Mouse (Mus musculus) forebrain, embryonic 16.5 days (tissue): ENCODE results near the gene Faim. TPM values are rescaled to one million over a fixed set of nuclear protein-coding genes. Genes with fewer than 3 reads are reported as not detected.

Experiments used
- ATAC-seq: fragments of 200-750 bp; cut with Nextera tagmentation; 2 replicates; pipeline ENCODE4 v1.8.0; 2017; ENCODE audit warnings: mild to moderate bottlenecking, moderate library complexity
- H3K27ac ChIP-seq: fragments of 300-500 bp; sonication (generic); 2 replicates; pipeline ENCODE4 v1.5.1; 2014; ENCODE audit warnings: low read length, control low read depth
- H3K27me3 ChIP-seq: fragments of 300-500 bp; sonication (generic); replicated peaks from 2 replicates; pipeline ENCODE4 v1.6.1; 2014; ENCODE audit warnings: low read length; ENCODE audit not compliant: control insufficient read depth, insufficient read depth
- H3K36me3 ChIP-seq: fragments of 300-500 bp; sonication (generic); 2 replicates; pipeline ENCODE4 v1.6.1; 2014; ENCODE audit not compliant: control insufficient read depth, insufficient read depth
- H3K4me1 ChIP-seq: fragments of 300-500 bp; sonication (generic); replicated peaks from 2 replicates; pipeline ENCODE4 v1.6.1; 2014; ENCODE audit warnings: low read length; ENCODE audit not compliant: control insufficient read depth, insufficient read depth
- H3K4me2 ChIP-seq: fragments of 300-500 bp; sonication (generic); 2 replicates; pipeline ENCODE4 v1.6.1; 2014; ENCODE audit warnings: mild to moderate bottlenecking, low read length, control low read depth
- H3K4me3 ChIP-seq: fragments of 300-500 bp; sonication (generic); replicated peaks from 2 replicates; pipeline ENCODE4 v1.5.1; 2014; ENCODE audit warnings: mild to moderate bottlenecking, low read length, control low read depth
- H3K9ac ChIP-seq: fragments of 300-500 bp; sonication (generic); replicated peaks from 2 replicates; pipeline ENCODE4 v1.6.1; 2014; ENCODE audit warnings: low read depth, low read length, control low read depth
- H3K9me3 ChIP-seq: fragments of 300-500 bp; sonication (generic); 2 replicates; pipeline ENCODE4 v1.6.1; 2016; ENCODE audit warnings: low read length; ENCODE audit not compliant: control insufficient read depth
- whole genome bisulfite sequencing: fragments of 180-500 bp; shearing (Covaris S2); extraction: QIAGEN DNeasy Blood & Tissue Kit; methylation state at CpG from one replicate; pipeline ENCODE4 v1.1.7; 2014; 5-methylcytosine and 5-hydroxymethylcytosine counted together
- polyA plus RNA-seq: library from polyadenylated mRNA; unstranded; fragments of >200 nt; fragmentation: Nextera tagmentation; extraction: Ambion mirVana; gene quantifications from 2 replicates; pipeline ENCODE4 v1.2.1, GENCODE M21; 2015

The Faim gene
- polyA plus RNA-seq, 1 experiment from 2014 or later: 102 TPM

DNA sequence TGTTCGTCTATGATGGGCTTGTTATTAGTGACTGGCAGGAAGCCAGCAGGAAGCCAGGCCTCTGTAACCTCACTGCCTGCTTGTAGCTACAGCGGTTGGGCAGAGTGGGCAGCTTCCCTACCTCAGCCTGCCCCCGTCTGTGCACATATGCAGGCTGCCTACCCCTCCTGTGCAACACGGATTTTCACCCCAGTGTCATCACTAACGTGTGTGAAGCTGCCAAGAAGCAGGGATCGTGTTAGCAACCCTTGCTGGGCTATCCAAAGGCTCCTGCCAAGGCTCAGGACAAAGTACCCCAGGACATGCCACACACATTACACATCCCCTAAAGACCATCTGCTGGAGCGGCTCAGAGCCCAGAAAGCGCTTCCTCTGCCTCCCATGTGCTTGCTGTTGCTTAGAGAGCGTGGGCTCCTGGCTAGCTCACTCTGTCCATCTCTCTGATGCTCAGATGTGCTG is 13.7 kb downstream of the Faim start:
- Histone ChIP-seq H3K4me1 (no peaks in the 10 kb centered on the region), H3K9ac (no peak overlapping the region), H3K9me3 (no peaks in the 10 kb centered on the region), H3K27me3 (no peaks in the 10 kb centered on the region), H3K27ac (no peak overlapping the region), H3K4me3 (no peak overlapping the region), H3K4me2 (no peak overlapping the region), H3K36me3 (peaks cover 23% of the 10 kb centered on the region)
- WGBS: 65% methylated on average over 9 of the region's 9 CpGs
- peak; percentile 62; the same call in 1 of the 2 replicates for ATAC-seq

DNA sequence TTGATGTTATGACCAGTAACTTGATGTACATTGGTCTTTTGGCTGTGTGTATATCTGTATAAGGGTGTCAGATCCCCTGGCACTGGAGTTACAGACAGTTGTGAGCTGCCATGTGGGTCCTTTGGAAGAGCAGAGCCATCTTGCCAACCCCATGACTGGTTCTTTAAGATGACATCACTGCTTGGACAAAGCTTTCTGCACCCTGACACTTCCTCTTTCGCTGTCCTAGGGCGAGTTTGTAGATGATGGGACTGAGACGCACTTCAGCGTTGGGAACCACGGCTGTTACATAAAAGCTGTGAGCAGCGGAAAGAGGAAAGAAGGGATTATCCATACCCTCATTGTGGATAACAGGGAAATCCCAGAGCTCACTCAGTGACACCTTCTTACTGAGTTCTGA is 15.2 kb downstream of the Faim start:
- H3K36me3 ChIP-seq: peaks cover 26% of the 10 kb centered on the region
- H3K27ac ChIP-seq: no peak overlapping the region
- H3K4me3 ChIP-seq: no peak overlapping the region
- no peaks in the 10 kb centered on the region for H3K4me1 ChIP-seq
- 91% methylated on average over 6 of the region's 6 CpGs for WGBS
- H3K27me3 ChIP-seq: no peaks in the 10 kb centered on the region
- H3K9me3 ChIP-seq: no peaks in the 10 kb centered on the region
- no peak overlapping the region for H3K4me2 ChIP-seq
- ATAC-seq: no peak
- H3K9ac ChIP-seq: no peak overlapping the region

DNA sequence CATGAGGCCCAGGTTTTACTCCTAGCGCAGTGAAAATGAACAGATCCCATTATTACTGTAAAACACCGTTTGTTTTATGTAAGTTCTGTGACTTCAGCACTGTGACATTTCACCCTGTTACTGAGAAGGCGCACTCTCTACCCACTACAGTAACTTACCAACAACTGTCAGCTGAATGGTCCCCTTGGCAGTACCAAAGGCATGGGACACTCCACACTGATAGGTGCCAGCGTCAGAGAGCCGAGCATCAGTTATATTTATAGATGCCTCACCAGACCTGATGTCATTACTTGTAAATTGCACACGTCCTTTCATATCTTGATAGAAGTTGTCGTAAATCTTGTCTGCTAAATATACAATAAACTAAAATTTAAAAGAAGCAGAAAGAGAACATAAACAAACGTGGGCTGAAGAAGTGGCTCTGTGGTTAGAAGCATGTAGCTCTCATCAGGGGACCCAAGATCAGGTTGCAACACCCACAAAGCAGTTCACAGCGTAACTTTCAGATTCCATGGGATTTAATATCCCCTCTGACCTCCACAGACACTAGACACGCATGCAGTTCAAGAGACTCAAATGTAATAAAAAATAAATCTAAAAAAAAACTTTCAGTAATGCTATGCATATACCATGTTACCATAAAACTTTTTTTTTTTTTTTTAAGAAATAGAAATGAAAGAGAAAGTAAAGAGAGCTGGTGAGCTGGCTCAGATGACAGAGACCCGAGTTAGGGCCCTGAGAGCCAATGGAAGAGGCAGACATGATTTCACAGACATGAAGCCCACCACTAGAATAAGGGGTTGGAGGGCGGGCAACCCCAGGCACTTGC is 23.1 kb downstream of the Faim start:
- no peak overlapping the region for H3K4me3 ChIP-seq
- no peaks in the 10 kb centered on the region for H3K9me3 ChIP-seq
- no peaks in the 10 kb centered on the region for H3K27me3 ChIP-seq
- 89% methylated on average over 12 of the region's 12 CpGs for WGBS
- no peak overlapping the region for H3K9ac ChIP-seq
- H3K4me2 ChIP-seq: no peak overlapping the region
- no peaks in the 10 kb centered on the region for H3K4me1 ChIP-seq
- peaks cover 3% of the 10 kb centered on the region; the same call in 1 of the 2 replicates for H3K36me3 ChIP-seq
- no peak overlapping the region for H3K27ac ChIP-seq
- ATAC-seq: no peak

DNA sequence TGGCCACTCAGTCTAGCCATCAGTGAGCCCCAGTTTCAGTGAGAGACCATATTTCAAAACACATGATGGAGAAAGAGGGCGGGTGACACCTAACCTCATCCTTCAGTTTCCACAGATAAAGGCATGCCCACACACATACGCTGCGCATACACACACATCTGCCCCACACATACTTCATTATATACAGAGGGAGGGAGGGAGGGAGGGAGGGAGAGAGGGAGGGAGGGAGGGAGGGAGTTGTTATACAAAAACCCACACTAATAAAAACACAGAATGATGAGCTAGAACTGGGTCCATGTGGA is 23.7 kb downstream of the Faim start:
- Histone ChIP-seq H3K27ac (no peak overlapping the region), H3K4me1 (no peaks in the 10 kb centered on the region), H3K9me3 (no peaks in the 10 kb centered on the region), H3K4me3 (no peak overlapping the region), H3K4me2 (no peak overlapping the region), H3K27me3 (no peaks in the 10 kb centered on the region), H3K9ac (no peak overlapping the region), H3K36me3 (peaks cover 3% of the 10 kb centered on the region; the same call in 1 of the 2 replicates)
- 94% methylated on average over 3 of the region's 3 CpGs for WGBS
- no peak for ATAC-seq

DNA sequence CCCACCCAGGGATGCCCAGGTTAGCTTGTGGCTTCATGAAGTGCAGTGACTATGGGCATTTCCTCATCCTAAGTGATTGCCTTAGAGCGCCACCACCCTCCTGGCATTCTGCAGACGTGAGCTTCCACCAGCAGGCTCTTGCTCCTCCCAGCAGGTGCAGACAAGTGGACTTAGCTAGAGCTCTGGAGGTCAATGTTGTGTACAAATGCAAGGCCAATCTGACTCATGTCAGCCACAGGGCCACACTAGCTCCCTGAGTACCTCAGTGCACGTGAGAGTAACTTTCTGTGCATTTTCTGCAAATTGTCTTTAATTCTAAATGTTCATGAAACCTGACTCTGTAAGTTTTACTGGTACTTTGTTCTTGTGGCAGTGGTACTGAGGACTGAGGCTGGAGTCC is 30.1 kb downstream of the Faim start:
- Histone ChIP-seq H3K36me3 (no peaks in the 10 kb centered on the region), H3K9ac (no peak overlapping the region), H3K9me3 (no peaks in the 10 kb centered on the region), H3K4me1 (no peaks in the 10 kb centered on the region), H3K4me2 (no peak overlapping the region), H3K27me3 (no peaks in the 10 kb centered on the region), H3K4me3 (no peak overlapping the region), H3K27ac (no peak overlapping the region)
- WGBS: 71% methylated on average over 3 of the region's 3 CpGs
- ATAC-seq: no peak

DNA sequence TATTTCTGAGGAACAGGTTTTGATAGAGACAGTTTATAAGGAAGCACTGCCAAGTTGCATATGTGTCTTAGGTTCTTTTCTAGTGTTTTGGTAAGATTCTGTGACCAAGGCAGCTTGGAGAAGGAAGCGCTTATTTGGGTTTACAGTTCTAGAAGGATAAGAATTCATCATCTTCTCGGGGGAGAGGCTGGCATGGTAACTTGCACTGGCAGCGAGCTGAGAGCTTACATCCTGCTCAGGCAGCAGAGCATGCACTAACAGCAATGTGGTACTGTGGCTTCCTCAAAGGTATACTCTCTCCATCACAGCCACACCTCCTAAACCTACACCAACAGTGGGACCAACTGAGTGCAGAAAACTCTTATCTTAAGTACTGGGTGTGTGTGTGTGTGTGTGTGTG is 30.6 kb downstream of the Faim start:
- WGBS: 77% methylated on average over 3 of the region's 3 CpGs
- Histone ChIP-seq H3K27ac (no peak overlapping the region), H3K4me1 (no peaks in the 10 kb centered on the region), H3K9ac (no peak overlapping the region), H3K27me3 (no peaks in the 10 kb centered on the region), H3K4me2 (no peak overlapping the region), H3K36me3 (no peaks in the 10 kb centered on the region), H3K4me3 (no peak overlapping the region), H3K9me3 (no peaks in the 10 kb centered on the region)
- ATAC-seq: no peak

DNA sequence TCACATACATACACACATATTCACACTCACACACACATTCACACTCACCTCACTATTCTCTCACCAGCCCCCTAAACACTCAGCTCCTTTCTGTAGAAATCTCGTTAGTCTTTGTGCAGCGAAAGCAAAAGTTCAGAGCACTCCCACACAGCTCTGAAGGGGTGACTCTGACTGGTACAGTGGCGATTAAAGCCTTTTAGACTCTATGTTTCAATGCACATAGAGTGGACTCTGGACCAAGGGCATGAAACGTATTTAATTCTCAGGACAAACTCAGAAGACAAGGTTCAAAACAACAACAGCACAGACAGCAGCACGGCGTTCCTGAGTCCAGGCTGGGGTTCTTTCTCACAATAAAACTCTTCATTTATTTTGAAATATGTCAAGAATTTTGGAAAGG is 31.5 kb downstream of the Faim start:
- Histone ChIP-seq H3K4me1 (no peaks in the 10 kb centered on the region), H3K9ac (no peak overlapping the region), H3K36me3 (no peaks in the 10 kb centered on the region), H3K9me3 (no peaks in the 10 kb centered on the region), H3K27ac (no peak overlapping the region), H3K27me3 (no peaks in the 10 kb centered on the region), H3K4me2 (no peak overlapping the region), H3K4me3 (no peak overlapping the region)
- 64% methylated on average over 6 of the region's 6 CpGs for WGBS
- ATAC-seq: no peak

DNA sequence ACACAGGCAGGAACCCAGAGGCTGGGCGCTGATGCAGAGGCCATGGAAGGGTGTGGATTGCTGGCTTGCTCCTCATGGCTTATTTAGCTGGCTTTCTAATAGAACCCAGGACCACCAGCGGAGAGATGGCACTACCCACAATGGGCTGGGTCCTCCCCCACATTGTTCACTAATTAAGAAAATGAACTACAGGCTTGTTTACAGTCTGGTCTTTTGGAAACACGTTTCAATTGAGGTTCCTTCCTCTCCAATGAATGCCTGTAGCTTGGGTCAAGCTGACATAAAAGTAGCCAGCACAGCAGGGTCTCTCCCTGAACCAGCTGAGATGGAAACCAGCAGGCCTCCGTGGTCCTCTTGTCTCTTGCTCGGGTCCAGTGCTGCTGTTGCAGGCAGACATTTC is 35.0 kb downstream of the Faim start:
- Histone ChIP-seq H3K4me1 (no peaks in the 10 kb centered on the region), H3K4me2 (no peak overlapping the region), H3K4me3 (no peak overlapping the region), H3K36me3 (no peaks in the 10 kb centered on the region), H3K27ac (no peak overlapping the region), H3K9ac (no peak overlapping the region), H3K27me3 (no peaks in the 10 kb centered on the region), H3K9me3 (no peaks in the 10 kb centered on the region)
- ATAC-seq: no peak
- WGBS: 20% methylated on average over 5 of the region's 5 CpGs

DNA sequence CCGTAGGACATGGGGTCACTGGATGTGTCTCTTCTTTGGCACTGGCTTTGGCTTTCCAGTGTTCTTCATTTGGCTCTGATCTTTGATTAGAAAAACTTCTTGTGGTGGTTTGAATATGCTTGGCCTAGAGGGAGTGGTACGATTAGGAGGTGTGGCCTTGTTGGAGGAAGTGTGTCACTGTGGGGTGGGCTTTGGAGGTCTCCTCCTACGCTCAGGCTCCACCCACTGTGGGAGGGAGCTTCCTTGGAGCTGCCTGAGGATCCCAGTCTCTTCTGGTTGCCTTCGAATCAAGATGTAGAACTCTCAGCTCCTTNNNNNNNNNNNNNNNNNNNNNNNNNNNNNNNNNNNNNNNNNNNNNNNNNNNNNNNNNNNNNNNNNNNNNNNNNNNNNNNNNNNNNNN is 35.6 kb downstream of the Faim start:
- Histone ChIP-seq H3K4me1 (no peaks in the 10 kb centered on the region), H3K4me3 (no peak overlapping the region), H3K36me3 (no peaks in the 10 kb centered on the region), H3K4me2 (no peak overlapping the region), H3K27me3 (no peaks in the 10 kb centered on the region), H3K9ac (no peak overlapping the region), H3K9me3 (no peaks in the 10 kb centered on the region), H3K27ac (no peak overlapping the region)
- ATAC-seq: no peak
- 82% methylated on average over 4 of the region's 4 CpGs for WGBS

DNA sequence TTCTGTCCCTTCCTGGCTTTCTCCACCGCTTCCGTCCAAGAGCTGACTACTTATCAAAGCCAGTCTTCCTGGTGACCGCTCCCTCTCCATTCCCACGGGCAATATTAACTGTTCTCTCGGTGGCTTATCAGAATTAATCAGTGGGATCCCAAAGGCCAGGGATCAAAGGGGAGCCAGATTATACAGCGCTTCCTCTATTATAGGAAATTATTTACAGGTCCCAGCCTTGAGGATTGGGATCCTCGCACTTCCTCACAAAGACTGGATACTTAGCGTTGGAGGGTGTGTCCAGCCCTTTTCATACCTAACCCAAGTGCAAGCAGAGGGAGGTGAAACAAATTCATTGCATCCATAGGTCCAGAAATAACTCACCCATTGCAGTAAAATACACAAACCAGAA is 45.9 kb downstream of the Faim start:
- H3K27ac ChIP-seq: no peak overlapping the region
- no peak overlapping the region for H3K4me3 ChIP-seq
- no peaks in the 10 kb centered on the region for H3K4me1 ChIP-seq
- no peaks in the 10 kb centered on the region for H3K27me3 ChIP-seq
- ATAC-seq: no peak
- 86% methylated on average over 8 of the region's 8 CpGs for WGBS
- H3K36me3 ChIP-seq: no peaks in the 10 kb centered on the region
- H3K9me3 ChIP-seq: no peaks in the 10 kb centered on the region
- H3K4me2 ChIP-seq: no peak overlapping the region
- no peak overlapping the region for H3K9ac ChIP-seq
